Mouse (Mus musculus): Measurements from ENCODE around the gene Scaf1. TPM values are rescaled to one million over a fixed set of nuclear protein-coding genes. Genes with fewer than 3 reads are reported as not detected.

The Scaf1 gene
- polyA plus RNA-seq, 1 experiment from 2014 or later = 38.6 TPM

- Histone ChIP-seq H3K4me2 (ENCODE audit: low read length) (no peak overlapping the region), H3K9ac (ENCODE audit: low read depth, low read length) (no peak overlapping the region), H3K36me3 (ENCODE audit: control insufficient read depth, insufficient read depth, low read length) (peaks cover 20% of the 10 kb centered on the region), H3K27me3 (replicated peaks; ENCODE audit: control insufficient read depth, insufficient read depth, low read length) (no peaks in the 10 kb centered on the region), H3K27ac (ENCODE audit: low read depth, low read length) (no peak overlapping the region), H3K4me3 (ENCODE audit: low read length) (no peak overlapping the region), H3K4me1 (ENCODE audit: control insufficient read depth, insufficient read depth, low read depth, low read length) (no peaks in the 10 kb centered on the region), H3K9me3 (ENCODE audit: control insufficient read depth, low read length) (no peaks in the 10 kb centered on the region)
- WGBS = 56% methylated on average over 7 of the region's 7 CpGs
- no peak for ATAC-seq
Observed at GRCm38 (mm10) chr7:44958208-44958607, 58.0 kb downstream of the Scaf1 start.

- WGBS = 72% methylated on average over 20 of the region's 20 CpGs
- no peak overlapping the region for H3K9ac ChIP-seq (ENCODE audit: low read depth, low read length)
- H3K27me3 ChIP-seq (replicated peaks; ENCODE audit: control insufficient read depth, insufficient read depth, low read length) = no peaks in the 10 kb centered on the region
- no peak overlapping the region for H3K4me2 ChIP-seq (ENCODE audit: low read length)
- no peak overlapping the region for H3K4me3 ChIP-seq (ENCODE audit: low read length)
- H3K27ac ChIP-seq (ENCODE audit: low read depth, low read length) = no peak overlapping the region
- no peaks in the 10 kb centered on the region for H3K9me3 ChIP-seq (ENCODE audit: control insufficient read depth, low read length)
- ATAC-seq = no peak
- H3K4me1 ChIP-seq (ENCODE audit: control insufficient read depth, insufficient read depth, low read depth, low read length) = peaks cover under 1% of the 10 kb centered on the region; the same call in 1 of the 2 replicates
- H3K36me3 ChIP-seq (ENCODE audit: control insufficient read depth, insufficient read depth, low read length) = peaks cover 16% of the 10 kb centered on the region
Observed at GRCm38 (mm10) chr7:44957183-44957835, 58.9 kb downstream of the Scaf1 start.

DNA sequence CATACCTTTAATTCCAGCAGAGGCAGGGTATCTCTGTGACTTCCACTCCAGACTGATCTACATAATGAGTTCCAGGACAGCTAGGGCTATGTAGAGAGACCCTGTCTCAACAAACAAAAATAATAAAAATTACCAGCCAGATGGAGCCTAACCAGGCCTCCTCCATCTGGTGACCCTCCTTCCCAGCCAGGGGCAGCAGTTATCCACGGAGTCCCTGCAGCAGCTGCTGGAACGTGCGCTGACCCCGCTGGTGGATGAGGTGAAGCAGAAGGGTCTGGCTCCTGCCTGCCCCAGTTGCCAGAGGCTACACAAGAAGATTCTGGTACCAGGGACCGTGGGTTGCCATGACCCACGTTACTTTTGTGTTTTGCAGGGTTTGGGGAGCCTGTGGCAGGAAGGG, 59.9 kb downstream of the Scaf1 start:
- no peak for ATAC-seq
- Histone ChIP-seq H3K9ac (ENCODE audit: low read depth, low read length) (0 out of 2 replicates have a peak overlapping the region, but pooled peaks have one; percentile 36), H3K36me3 (ENCODE audit: control insufficient read depth, insufficient read depth, low read length) (peaks cover 10% of the 10 kb centered on the region; the same call in 1 of the 2 replicates), H3K4me3 (ENCODE audit: low read length) (no peak overlapping the region), H3K27ac (ENCODE audit: low read depth, low read length) (no peak overlapping the region), H3K4me2 (ENCODE audit: low read length) (no peak overlapping the region), H3K27me3 (replicated peaks; ENCODE audit: control insufficient read depth, insufficient read depth, low read length) (peaks cover 5% of the 10 kb centered on the region), H3K9me3 (ENCODE audit: control insufficient read depth, low read length) (no peaks in the 10 kb centered on the region), H3K4me1 (ENCODE audit: control insufficient read depth, insufficient read depth, low read depth, low read length) (peaks cover 8% of the 10 kb centered on the region)
- 50% methylated on average over 6 of the region's 6 CpGs for WGBS

DNA sequence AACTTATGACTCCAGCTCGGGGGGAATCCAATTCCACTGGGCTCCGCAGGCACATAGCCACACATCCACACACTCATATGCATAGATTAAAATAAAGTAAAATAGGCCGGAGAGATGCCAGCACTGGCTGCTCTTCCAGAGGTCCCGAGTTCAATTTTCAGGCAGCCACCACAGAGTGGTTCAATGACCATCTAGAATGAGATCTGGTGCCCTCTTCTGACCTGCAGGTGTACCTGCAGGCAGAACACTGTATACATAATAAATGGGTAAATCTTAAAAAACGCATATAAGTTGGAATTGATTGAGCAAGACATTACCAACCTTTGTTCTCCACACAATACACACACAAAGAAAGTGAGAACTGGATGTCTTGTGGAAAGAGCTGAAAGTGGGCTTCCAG, 60.5 kb downstream of the Scaf1 start:
- 58% methylated on average over 5 of the region's 5 CpGs for WGBS
- no peak for ATAC-seq

DNA sequence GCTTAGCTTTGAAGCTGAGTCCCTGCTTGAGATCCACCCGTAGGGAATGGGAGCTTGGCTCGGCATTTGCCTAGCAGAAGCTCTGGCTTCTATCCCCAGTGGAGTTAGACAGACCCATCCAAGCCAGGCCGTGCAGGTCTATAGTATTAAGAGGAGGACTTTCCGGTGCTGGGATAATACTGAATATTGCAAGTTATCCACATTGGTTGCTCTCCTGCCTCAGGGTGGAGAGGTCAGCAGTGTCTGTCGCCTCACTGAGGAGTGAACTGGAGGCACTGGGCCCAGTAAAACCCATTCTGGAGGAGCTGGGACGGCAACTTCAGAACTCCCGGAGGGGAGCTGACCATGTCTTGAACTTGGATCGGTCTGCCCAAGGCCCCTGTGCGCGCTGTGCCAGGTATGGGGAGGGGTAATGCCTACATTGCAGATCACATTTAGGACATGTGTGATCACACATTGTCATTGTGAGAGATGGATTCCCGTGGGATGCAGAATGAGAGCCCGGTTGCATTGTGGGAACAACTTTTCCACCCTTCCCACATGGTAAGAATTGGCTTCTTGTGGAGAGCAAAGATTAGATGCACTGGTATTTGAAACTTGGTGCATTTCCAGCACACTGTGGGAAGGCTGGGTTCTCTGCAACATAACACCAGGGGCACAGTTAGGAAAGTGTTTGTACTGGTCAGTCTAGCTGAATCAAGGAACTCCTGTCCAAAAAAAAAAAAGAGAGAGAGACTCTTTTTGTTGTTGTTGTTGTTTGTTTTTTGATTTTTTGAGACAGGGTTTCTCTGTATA, 61.9 kb downstream of the Scaf1 start:
- Histone ChIP-seq H3K9me3 (ENCODE audit: control insufficient read depth, low read length) (no peaks in the 10 kb centered on the region), H3K9ac (ENCODE audit: low read depth, low read length) (no peak overlapping the region), H3K27ac (ENCODE audit: low read depth, low read length) (no peak overlapping the region), H3K27me3 (replicated peaks; ENCODE audit: control insufficient read depth, insufficient read depth, low read length) (peaks cover 16% of the 10 kb centered on the region), H3K4me1 (ENCODE audit: control insufficient read depth, insufficient read depth, low read depth, low read length) (peaks cover 8% of the 10 kb centered on the region), H3K4me2 (ENCODE audit: low read length) (no peak overlapping the region), H3K36me3 (ENCODE audit: control insufficient read depth, insufficient read depth, low read length) (0 out of 2 replicates have a peak, but pooled peaks cover 2% of the 10 kb centered on the region), H3K4me3 (ENCODE audit: low read length) (no peak overlapping the region)
- no peak for ATAC-seq
- 79% methylated on average over 12 of the region's 12 CpGs for WGBS

More for the DNA sequence above, 60.5 kb downstream of the Scaf1 start:
- Histone ChIP-seq H3K4me3 (ENCODE audit: low read length) (no peak overlapping the region), H3K27me3 (replicated peaks; ENCODE audit: control insufficient read depth, insufficient read depth, low read length) (peaks cover 8% of the 10 kb centered on the region), H3K4me2 (ENCODE audit: low read length) (no peak overlapping the region), H3K36me3 (ENCODE audit: control insufficient read depth, insufficient read depth, low read length) (peaks cover 5% of the 10 kb centered on the region; the same call in 1 of the 2 replicates), H3K9me3 (ENCODE audit: control insufficient read depth, low read length) (no peaks in the 10 kb centered on the region), H3K27ac (ENCODE audit: low read depth, low read length) (no peak overlapping the region), H3K4me1 (ENCODE audit: control insufficient read depth, insufficient read depth, low read depth, low read length) (peaks cover 8% of the 10 kb centered on the region), H3K9ac (ENCODE audit: low read depth, low read length) (no peak overlapping the region)

DNA sequence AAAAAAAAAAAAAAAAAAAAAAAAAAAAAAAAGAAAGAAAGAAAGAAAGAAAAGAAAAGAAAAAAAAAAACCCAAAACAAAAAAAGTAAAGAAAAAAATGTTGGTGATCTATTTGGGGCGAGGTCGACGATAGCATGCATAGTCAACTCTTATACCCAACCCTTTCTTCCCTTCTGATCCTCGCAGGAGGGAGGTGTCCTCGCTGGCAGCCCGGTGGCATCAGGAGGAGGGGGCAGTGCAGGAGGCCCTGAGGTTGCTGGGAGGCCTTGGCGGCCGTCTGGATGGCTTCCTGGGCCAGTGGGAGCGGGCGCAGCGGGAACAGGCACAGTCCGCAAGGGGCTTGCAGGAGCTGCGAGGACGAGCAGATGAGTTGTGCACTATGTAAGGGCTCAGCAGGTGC, 62.6 kb downstream of the Scaf1 start:
- Histone ChIP-seq H3K27ac (ENCODE audit: low read depth, low read length) (no peak overlapping the region), H3K9me3 (ENCODE audit: control insufficient read depth, low read length) (no peaks in the 10 kb centered on the region), H3K27me3 (replicated peaks; ENCODE audit: control insufficient read depth, insufficient read depth, low read length) (peaks cover 16% of the 10 kb centered on the region), H3K4me1 (ENCODE audit: control insufficient read depth, insufficient read depth, low read depth, low read length) (peaks cover 8% of the 10 kb centered on the region), H3K4me3 (ENCODE audit: low read length) (no peak overlapping the region), H3K36me3 (ENCODE audit: control insufficient read depth, insufficient read depth, low read length) (no peaks in the 10 kb centered on the region), H3K4me2 (ENCODE audit: low read length) (no peak overlapping the region), H3K9ac (ENCODE audit: low read depth, low read length) (no peak overlapping the region)
- no peak for ATAC-seq
- WGBS = 59% methylated on average over 14 of the region's 14 CpGs

Small RNA genes lying within 50 kb of the gene (microRNA-seq; reads per million reads assigned to microRNA genes)
- gene Mir7054 = not detected

Other genes with a start within 250 kb of the Scaf1 start
- gene Nup62, start 200.3 kb downstream of the Scaf1 start, polyA plus RNA-seq (2015; fragmentation: Nextera tagmentation; extraction: Ambion mirVana) = 42.5 and 51.6 TPM in 2 replicates
- 0.80 and 1.7 TPM in 2 replicates for gene Il4i1, start 200.0 kb downstream of the Scaf1 start, polyA plus RNA-seq (2015; fragmentation: Nextera tagmentation; extraction: Ambion mirVana)
- gene Atf5, start 199.7 kb downstream of the Scaf1 start, polyA plus RNA-seq (2015; fragmentation: Nextera tagmentation; extraction: Ambion mirVana) = 2.7 and 2.9 TPM in 2 replicates
- gene Akt1s1, start 167.4 kb downstream of the Scaf1 start, polyA plus RNA-seq (2015; fragmentation: Nextera tagmentation; extraction: Ambion mirVana) = 90.7 and 92.8 TPM in 2 replicates
- 112 and 120 TPM in 2 replicates for gene Tbc1d17, start 167.3 kb downstream of the Scaf1 start, polyA plus RNA-seq (2015; fragmentation: Nextera tagmentation; extraction: Ambion mirVana)
- gene Pnkp, start 159.2 kb downstream of the Scaf1 start, polyA plus RNA-seq (2015; fragmentation: Nextera tagmentation; extraction: Ambion mirVana) = 30.1 and 34.0 TPM in 2 replicates
- 389 and 459 TPM in 2 replicates for gene Ptov1, start 146.6 kb downstream of the Scaf1 start, polyA plus RNA-seq (2015; fragmentation: Nextera tagmentation; extraction: Ambion mirVana)
- gene Med25, start 123.7 kb downstream of the Scaf1 start, polyA plus RNA-seq (2015; fragmentation: Nextera tagmentation; extraction: Ambion mirVana) = 136 and 158 TPM in 2 replicates
- gene Fuz, start 120.3 kb downstream of the Scaf1 start, polyA plus RNA-seq (2015; fragmentation: Nextera tagmentation; extraction: Ambion mirVana) = 18.1 and 19.6 TPM in 2 replicates
- 128 and 133 TPM in 2 replicates for gene Ap2a1, start 86.9 kb downstream of the Scaf1 start, polyA plus RNA-seq (2015; fragmentation: Nextera tagmentation; extraction: Ambion mirVana)
- gene Tsks, start 73.2 kb downstream of the Scaf1 start, polyA plus RNA-seq (2015; fragmentation: Nextera tagmentation; extraction: Ambion mirVana) = 0.15 TPM in 1 of 2 replicates, not detected in the other
- 58.6 and 59.7 TPM in 2 replicates for gene Cpt1c, start 41.5 kb downstream of the Scaf1 start, polyA plus RNA-seq (2015; fragmentation: Nextera tagmentation; extraction: Ambion mirVana)
- gene Prmt1, start 29.8 kb downstream of the Scaf1 start, polyA plus RNA-seq (2015; fragmentation: Nextera tagmentation; extraction: Ambion mirVana) = 629 and 637 TPM in 2 replicates
- gene Irf3, start 18.7 kb downstream of the Scaf1 start, polyA plus RNA-seq (2015; fragmentation: Nextera tagmentation; extraction: Ambion mirVana) = 63.5 and 65.4 TPM in 2 replicates
- 10.2 and 15.7 TPM in 2 replicates for gene Bcl2l12, start 17.7 kb downstream of the Scaf1 start, polyA plus RNA-seq (2015; fragmentation: Nextera tagmentation; extraction: Ambion mirVana)
- gene Rras, start 1.6 kb upstream of the Scaf1 start, polyA plus RNA-seq (2015; fragmentation: Nextera tagmentation; extraction: Ambion mirVana) = 13.1 and 16.7 TPM in 2 replicates
- 12.8 and 13.4 TPM in 2 replicates for gene Prr12, start 36.5 kb upstream of the Scaf1 start, polyA plus RNA-seq (2015; fragmentation: Nextera tagmentation; extraction: Ambion mirVana)
- gene Nosip, start 46.1 kb upstream of the Scaf1 start, polyA plus RNA-seq (2015; fragmentation: Nextera tagmentation; extraction: Ambion mirVana) = 68.8 and 69.0 TPM in 2 replicates
- 15.7 and 16.7 TPM in 2 replicates for gene Prrg2, start 46.3 kb upstream of the Scaf1 start, polyA plus RNA-seq (2015; fragmentation: Nextera tagmentation; extraction: Ambion mirVana)
- gene Rcn3, start 75.9 kb upstream of the Scaf1 start, polyA plus RNA-seq (2015; fragmentation: Nextera tagmentation; extraction: Ambion mirVana) = 63.3 and 77.3 TPM in 2 replicates
- 34.1 and 40.2 TPM in 2 replicates for gene Fcgrt, start 87.5 kb upstream of the Scaf1 start, polyA plus RNA-seq (2015; fragmentation: Nextera tagmentation; extraction: Ambion mirVana)
- 698 and 709 TPM in 2 replicates for gene Rps11, start 108.1 kb upstream of the Scaf1 start, polyA plus RNA-seq (2015; fragmentation: Nextera tagmentation; extraction: Ambion mirVana)
- 587 and 622 TPM in 2 replicates for gene Rpl13a, start 112.4 kb upstream of the Scaf1 start, polyA plus RNA-seq (2015; fragmentation: Nextera tagmentation; extraction: Ambion mirVana)
- gene Gm45713, start 119.9 kb upstream of the Scaf1 start, polyA plus RNA-seq (2015; fragmentation: Nextera tagmentation; extraction: Ambion mirVana) = 0.16 and 0.37 TPM in 2 replicates
- 2.0 and 2.8 TPM in 2 replicates for gene Flt3l, start 120.1 kb upstream of the Scaf1 start, polyA plus RNA-seq (2015; fragmentation: Nextera tagmentation; extraction: Ambion mirVana)
- 94.5 and 97.6 TPM in 2 replicates for gene Pih1d1, start 137.9 kb upstream of the Scaf1 start, polyA plus RNA-seq (2015; fragmentation: Nextera tagmentation; extraction: Ambion mirVana)
- gene Aldh16a1, start 138.2 kb upstream of the Scaf1 start, polyA plus RNA-seq (2015; fragmentation: Nextera tagmentation; extraction: Ambion mirVana) = 18.8 and 22.9 TPM in 2 replicates
- 1.1 and 1.5 TPM in 2 replicates for gene Slc17a7, start 147.6 kb upstream of the Scaf1 start, polyA plus RNA-seq (2015; fragmentation: Nextera tagmentation; extraction: Ambion mirVana)
- gene Gfy, start 163.2 kb upstream of the Scaf1 start, polyA plus RNA-seq (2015; fragmentation: Nextera tagmentation; extraction: Ambion mirVana) = not detected in 2 replicates
- 0.75 and 1.4 TPM in 2 replicates for gene Pth2, start 164.6 kb upstream of the Scaf1 start, polyA plus RNA-seq (2015; fragmentation: Nextera tagmentation; extraction: Ambion mirVana)
- gene Ccdc155, start 188.5 kb upstream of the Scaf1 start, polyA plus RNA-seq (2015; fragmentation: Nextera tagmentation; extraction: Ambion mirVana) = 0.54 and 0.65 TPM in 2 replicates
- 13.6 and 18.4 TPM in 2 replicates for gene Dkkl1, start 195.8 kb upstream of the Scaf1 start, polyA plus RNA-seq (2015; fragmentation: Nextera tagmentation; extraction: Ambion mirVana)
- 46.9 and 54.1 TPM in 2 replicates for gene Tead2, start 199.4 kb upstream of the Scaf1 start, polyA plus RNA-seq (2015; fragmentation: Nextera tagmentation; extraction: Ambion mirVana)
- 1.3 and 1.4 TPM in 2 replicates for gene Cd37, start 222.8 kb upstream of the Scaf1 start, polyA plus RNA-seq (2015; fragmentation: Nextera tagmentation; extraction: Ambion mirVana)
- gene Slc6a16, start 224.7 kb upstream of the Scaf1 start, polyA plus RNA-seq (2015; fragmentation: Nextera tagmentation; extraction: Ambion mirVana) = 0.89 and 2.0 TPM in 2 replicates

All from hindbrain, embryonic 16.5 days (tissue).